Mouse (Mus musculus) fibroblast of lung, adult 2 months (primary cell): ENCODE results near the gene Gm20388.

ENCODE experiments used
- DNase-seq: peaks from one replicate; pipeline ENCODE4 v3.0.0-alpha.2; 2011; ENCODE audit warnings: low read depth

Gm20388 gene

DNA sequence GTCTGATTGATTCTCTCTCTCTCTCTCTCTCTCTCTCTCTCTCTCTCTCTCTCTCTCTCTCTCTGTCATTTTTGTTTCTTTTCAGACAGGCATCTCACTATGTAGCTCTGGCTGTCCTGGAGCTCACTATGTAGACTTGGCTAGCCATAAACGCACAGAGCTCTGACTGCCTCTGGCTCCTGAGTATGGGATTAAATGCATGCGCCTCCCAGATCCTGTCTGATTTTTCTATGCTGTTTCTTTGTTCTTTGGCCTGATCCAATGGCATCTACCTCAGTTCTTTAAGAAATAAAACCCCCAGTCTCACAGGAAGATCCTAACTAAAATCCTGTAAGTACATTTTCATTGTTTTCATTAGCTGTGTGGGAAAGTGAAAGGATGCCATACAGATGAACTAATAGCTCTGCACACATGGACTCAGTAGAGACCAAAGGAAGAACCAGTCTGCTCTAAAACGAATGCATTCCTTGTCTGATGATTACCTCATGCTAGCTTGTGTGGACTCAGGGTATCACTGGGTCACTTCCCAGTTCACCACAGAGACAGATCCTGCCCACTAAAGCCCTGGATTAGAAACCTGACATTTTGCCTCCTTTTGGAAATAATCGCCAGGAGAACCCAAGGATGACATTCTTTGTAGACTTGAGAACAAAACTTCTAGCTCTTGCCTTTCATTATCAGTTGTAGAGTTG, 4156.6 kb downstream of the Gm20388 start:
- DNase-seq = peak; percentile 24

DNA sequence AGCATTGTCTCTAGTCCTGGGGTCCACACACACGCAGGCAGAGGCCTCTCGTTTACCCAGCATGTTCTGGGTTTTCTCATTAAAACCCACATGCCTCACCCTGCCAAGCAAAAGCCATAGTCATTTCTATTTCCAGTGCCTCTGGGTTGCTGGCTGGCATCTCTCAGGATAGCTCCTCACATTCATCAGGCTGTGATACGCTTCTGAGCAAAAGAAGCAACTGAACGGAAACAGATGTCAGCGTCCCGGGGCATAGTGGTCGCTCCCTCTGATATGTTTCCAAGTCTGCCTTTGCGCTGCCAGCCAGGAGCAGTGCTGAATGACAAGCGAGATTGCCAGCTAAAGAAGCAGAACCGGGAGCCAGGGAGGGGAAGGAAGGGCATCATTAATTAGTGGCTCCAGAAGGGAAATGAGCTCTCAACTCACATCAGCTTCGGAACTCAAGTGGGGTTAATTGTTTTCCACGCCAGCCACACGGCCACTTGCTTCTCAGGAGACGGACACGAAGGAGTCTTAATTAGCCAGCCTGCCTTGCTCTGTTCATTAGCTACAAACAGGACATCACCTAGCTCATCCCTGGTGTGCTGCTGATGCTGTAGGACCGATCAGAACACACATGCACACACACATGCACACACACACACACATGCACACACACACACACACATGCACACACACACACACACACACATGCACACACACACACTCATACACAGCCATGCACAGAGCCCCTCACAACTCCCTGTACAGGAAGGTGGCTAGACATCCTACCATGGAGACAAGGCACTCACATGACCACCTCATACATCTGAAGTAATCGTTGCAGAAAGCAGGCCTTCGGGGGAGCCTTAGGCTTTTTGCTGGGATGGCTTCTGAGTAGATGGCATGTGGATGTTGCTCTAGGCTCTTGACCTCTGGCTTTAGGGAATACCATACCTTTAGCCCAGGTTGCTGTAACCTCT, 4160.0 kb downstream of the Gm20388 start:
- no peak for DNase-seq

DNA sequence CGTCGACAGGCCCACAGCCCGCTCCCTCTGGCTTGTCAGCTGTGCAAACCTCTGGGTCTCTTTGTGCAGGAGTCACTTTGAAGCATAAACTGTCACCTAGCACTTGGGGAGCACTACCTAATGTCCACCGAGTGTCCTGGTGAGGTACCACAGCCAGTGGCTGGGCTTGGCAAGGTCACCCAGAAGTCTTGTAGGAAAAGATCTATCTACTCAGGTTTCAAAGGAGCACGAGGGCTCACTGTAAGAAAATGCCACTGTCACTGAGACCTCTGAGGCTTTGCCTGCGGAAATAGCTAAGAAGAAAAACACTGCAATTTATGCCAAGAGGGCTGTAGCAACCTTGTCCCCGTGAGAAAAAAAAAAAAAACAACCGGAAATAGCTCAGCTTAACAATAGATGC, 4165.3 kb downstream of the Gm20388 start:
- no peak for DNase-seq

DNA sequence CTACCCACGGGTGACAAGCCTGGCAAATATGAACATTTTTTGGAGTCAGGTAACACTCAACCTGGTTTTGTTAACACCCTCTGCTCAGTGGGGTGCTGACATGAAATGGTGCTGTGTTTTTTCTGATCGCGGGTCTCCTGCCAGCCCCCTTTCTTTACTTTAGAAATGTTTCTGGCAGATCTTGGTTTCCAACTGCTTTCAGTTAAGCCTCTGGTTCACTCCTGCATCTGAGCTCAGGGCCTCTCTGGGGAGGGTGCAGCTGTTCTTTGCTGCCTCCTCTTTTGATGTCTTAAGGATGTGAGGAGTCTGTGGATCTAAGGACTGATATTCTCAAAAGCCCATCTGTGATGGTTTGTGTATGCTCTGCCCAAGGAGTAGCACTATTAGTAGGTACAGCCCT, 4165.8 kb downstream of the Gm20388 start:
- no peak for DNase-seq

DNA sequence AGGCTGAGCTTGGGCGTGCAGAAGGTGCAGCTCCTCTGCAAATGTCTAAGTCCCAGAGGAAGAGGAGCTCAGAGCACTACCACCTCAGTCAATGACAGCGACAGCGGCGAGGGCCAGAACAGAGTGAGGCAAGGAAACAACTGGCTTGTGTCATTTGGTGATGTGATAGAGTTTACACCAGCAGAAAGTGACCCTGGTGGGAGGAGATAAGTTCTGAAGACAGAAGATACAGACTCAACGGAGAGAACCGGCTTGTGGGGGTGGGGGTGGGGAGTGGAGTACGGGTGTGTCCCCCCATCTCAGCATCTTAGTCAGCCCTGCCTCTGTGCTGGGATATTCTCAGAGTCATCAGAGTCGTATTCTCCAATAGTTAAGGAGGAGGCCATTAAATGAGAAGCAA, 4166.7 kb downstream of the Gm20388 start:
- DNase-seq = no peak

DNA sequence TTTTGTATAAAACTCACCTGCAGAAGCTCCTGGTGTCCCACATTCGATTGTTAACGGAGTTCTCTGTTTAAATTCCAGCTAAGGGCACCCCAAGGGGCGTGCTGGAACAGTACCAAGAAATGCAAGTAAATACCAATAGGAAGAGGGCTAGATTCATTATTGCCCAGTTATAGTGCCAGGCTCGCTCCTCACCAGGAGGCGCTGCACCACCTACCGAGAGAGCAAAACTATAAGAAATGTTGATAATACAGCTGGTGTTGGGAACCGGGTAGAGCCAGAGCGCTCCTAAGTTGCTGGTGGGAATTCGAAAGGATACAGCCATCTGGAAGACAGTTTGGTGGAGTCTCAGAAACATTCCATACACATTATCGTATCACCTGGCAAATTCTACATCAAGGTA, 4167.4 kb downstream of the Gm20388 start:
- DNase-seq = no peak

DNA sequence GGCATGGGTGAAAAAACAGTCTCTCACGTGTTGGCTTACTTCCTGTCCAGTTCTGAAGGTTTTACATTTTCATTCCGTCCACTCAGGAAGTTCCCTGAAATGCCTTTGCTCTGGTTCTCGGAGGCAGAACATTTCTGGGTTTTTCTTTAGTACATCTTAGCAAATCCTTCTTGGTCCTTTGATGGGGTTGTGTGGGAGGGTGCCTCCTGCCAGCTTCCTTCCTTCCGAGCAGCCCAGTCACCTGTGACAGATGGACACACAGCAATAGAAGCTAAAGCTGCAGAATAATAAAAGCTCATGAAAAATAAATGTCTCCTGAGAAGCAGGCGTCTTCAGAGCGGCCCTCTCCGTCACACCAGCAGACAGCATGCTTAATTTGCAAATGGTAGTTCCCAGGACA, 4168.3 kb downstream of the Gm20388 start:
- no peak for DNase-seq

DNA sequence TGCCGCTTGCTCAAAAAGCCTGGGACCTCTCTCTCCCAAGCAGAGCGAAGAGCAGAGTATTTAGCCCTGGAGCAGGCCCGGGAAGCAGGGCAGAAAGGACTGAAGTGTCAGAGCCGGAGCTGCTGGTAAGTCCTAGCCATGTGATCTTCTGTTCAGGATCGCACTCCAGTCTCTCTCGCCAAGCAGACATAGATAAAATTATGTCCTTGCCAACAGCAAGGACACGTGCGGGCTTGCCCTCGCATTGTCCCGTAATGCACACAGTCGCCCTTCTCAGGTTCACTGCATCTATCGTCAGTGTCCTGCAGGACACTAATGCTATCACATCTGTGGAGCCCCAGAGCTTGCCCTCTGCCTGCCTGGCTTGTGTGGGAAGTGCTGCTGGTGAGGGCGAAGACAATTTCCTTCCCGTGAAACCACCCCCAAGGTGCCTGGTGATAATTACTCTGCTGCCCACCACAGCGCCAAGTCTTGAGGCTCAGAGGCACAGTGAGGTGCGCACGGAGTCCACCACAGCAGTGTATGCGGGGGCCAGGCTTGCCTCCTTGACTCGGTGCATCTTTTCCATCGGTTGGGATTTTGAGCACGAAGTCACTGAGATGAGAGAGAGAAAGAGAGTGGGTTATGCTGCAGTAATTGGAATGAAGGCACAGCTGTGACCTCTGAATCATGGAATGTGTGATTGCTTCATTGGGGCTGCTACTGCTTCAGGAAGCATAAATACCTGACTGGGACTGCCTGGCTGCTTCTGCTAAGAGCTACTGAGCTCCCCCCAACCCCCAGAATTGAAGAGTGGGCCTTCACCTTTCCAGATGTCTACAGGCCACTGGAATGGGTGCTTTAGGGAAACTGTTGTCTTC, 4170.1 kb downstream of the Gm20388 start:
- DNase-seq = no peak

DNA sequence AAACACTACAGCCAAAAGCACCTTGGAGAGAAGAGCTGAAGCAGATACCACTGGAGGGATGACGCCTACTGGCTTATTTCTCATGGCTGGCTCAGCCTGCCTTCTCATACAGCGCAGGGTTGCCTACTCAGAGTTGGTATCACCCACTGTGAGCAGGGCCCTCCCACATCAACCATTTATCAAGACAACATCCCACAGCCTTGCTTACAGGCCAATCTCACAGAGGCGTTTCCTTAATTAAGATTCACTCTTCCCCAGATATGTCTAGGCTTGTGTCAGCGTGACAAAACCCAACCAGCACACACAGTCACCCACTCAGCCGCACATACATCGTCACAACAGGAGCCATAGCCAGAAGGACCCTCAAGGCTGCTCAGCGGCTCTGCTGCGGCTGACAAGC, 4172.0 kb downstream of the Gm20388 start:
- DNase-seq = no peak

DNA sequence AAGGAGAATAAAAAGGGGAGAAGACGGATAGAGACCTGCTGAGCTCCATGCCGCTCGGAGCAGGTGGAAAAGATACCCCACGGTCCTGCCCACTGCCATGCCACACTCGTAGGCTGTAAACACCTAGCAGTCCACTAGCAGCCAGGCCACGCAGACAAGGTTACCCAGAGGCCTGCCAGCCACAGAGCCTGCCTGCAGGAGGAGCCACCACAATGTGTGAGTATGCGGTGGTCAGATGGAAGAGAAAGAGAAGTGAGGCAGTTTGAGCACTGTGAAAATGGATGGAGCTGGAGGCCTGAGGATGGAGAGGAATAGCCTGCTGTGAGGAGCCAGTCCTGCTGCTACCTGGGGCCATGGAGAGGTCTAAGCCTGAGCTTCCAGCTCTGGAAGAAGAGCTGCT, 4173.0 kb downstream of the Gm20388 start:
- no peak for DNase-seq

DNA sequence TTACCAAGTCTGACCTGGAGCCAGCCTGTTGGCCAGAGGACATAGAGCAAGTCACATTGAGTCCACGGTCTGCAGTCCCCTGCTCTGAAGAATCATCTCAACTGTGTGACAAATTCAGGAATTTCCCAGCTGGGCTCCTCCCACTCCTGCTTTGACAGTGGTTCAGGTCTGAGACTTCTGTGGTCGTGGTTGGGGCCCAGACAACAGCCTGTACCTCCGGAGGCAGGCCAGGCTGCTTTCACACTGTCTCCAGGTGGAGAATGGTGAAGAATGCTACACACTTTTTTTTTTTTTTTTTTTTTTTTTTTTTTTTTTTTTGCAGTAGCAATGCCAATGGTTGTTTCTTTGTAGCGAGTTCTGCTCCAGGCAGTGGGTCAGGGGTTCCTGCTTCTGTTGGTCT, 4175.0 kb downstream of the Gm20388 start:
- DNase-seq = no peak

DNA sequence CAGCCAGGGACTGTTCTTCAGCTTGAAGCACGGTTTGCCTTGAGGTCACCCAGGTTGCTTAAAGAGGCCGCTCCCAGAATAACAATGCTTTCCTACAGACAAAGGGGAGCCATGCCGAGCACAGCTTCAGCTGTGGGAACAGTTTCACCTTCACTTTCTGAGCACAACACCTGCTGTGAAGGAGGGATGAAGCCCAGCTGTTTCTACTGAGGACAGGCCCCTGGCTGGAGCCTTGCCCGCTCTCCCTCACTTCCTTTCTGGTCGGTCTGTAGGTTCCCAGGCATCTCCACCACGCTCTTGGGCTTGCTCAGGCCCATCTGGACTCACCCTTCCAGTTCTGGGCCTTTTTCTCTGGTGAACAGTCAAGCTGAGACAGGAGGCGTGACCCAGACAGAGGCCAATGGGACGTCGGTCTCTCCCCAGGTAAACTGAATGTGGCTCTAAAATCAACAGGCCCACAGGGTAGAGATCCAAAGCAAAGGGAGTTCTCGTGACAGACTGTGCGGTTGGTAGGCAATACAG, 4177.5 kb downstream of the Gm20388 start:
- no peak for DNase-seq

DNA sequence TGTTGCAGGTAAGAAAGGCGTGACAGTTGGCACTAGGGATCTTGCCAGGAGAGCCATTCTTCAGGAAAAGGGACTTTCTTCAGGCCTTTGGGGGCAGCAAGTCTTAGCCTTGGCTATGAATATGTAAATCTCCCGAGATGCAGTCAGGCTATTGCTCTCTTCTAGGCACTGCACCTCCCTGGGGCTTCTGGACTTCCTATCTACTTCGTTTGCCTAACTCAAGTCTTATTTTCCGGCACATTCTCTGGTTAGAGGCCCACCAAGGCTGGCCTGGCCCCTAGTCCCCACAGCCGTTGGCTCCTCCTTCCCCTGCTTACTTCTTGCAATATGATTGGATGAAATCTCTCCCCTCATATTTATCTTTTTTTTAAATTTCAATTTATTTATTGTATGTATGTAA, 4178.4 kb downstream of the Gm20388 start:
- DNase-seq = no peak

DNA sequence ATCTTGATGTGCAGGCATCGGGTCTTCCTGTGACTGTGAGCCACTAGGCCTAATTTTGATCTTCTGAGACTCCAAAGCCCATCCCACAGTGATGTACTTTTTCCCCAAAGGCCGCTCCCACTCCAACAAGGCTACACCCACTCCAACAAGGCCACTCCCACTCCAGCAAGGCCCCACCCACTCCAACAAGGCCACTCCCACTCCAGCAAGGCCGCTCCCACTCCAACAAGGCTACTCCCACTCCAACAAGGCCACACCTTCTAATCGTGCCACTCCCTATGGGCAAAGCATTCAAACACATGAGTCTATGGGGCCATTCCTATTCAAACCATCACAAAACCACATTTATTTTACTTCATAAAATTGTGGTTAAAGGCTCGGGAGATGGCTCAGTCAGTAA, 4179.8 kb downstream of the Gm20388 start:
- no peak for DNase-seq

DNA sequence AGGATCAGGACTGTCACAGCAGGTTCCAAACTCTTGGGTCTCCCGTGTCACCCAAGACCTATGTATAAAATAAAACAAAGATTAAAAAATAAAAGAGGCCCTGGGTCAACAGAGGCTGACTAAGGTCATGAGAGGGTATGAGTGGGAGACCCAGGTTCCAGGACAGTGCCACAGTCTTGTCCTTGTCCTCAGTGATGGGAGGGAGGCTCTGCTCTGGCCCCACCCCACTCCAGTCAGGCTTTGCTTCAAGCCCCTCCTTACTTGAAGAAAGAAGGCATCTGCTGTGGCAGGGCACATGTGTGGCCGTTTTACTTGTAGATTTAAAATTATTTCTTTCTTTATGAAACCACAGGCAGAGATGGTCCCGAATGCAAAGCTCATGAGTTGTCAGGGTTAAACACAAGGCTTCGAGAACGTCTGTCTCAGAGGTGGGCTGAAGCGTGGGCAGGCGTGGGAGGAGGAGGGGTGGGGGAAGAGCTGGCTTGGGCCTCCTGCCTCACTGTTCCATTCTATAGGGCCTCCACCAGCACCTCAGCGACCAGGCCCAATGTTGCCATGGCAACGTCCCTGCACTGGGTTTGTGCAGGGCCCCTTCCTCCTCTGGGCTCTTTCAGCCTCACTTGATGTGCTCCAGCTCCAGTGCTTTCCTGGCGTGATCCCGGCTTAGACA, 4188.4 kb downstream of the Gm20388 start:
- DNase-seq = no peak

DNA sequence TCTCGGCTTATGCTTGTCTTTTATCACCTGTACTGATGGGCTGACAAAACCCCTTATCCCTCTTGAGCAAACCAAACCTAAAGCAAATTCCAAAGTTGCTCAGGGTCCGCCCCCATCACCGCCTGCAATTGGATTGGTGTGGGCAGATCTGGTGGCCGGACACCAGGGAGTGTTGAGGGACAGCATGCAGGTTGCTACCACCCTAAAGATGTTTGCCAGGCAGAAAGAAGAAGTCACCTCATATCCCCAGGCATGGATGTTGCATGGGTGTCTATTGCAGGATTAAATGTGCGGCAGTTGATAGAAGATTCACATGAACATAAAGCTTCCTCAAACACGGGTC, 4189.0 kb downstream of the Gm20388 start:
- no peak for DNase-seq

DNA sequence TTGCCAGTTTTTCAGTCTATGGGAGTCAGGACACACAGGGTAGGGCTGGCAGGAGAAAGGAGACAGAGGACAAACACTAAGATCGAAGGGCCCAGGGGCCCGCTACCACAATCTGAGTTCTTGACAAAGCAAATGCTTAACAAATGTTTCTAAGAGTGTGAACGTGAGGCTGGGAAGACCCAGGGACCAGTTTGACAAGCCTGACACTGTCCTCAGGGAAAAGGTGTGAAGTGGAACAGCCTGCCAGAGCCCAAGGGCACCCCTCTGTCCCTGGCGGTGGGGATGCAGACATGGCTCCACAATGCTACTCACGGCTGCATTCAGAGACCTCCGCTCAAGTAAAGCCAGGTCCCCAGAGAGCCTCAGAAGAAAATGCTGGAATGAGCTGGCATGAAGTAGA, 4195.2 kb downstream of the Gm20388 start:
- no peak for DNase-seq

DNA sequence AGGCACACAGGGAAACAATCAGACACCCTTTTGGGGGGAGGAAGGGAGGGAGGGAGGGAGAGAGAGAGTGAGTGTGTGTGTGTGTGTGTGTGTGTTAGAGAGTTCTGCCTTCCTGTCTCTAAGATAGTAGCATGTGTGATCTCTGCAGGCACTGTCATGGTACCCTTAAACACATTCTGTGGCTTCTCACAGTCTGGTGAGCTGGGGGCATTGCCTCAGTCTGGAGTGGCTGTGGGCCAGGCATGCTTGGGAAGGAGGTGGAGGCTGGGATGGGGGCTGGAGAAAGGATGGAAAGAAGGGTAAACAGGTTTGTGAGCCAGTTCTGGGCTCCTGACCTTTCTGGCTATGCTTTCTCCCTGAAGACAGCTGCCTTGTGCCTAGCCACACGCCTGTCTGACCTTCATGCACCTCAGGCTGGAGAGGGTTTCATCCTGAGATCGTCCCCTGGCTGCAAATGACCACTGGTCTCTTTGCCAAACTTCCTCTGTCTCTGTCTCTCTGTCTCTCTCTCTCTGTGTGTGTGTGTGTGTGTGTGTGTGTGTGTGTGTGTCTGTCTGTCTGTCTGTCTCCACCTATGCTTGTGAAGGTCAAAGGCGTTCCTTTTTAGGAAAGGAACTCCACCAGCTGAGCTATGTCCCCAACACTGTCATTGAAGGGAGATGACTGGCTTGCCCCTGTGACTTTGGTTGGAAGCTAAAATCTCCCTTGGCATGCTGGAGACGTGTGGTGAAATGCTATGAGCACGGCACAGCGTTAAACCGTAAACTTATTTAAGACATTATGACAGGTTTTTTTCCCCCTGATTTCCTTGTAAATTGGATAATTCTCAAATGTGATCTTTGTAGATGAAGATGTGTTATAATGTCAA, 4195.9 kb downstream of the Gm20388 start:
- DNase-seq = no peak

DNA sequence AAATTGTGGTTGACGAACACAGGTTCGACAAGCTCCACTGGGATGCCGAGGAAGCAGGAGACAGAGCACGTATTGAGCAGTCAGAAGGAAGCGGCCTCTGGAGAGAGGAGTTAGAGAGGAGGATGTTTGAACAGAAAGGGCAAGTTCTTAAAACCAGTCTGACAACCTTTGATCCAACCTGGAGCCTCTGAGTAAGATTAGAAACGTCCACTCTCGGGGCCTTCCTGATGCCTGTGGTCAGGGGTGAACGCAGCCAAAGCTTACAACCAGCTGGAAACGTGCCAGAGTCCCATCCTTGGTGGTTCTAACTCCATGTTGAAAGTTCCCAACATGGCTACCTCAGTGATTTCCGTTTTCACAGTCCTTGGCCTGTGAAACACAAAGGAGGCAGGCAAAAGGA, 4202.5 kb downstream of the Gm20388 start:
- DNase-seq = no peak

DNA sequence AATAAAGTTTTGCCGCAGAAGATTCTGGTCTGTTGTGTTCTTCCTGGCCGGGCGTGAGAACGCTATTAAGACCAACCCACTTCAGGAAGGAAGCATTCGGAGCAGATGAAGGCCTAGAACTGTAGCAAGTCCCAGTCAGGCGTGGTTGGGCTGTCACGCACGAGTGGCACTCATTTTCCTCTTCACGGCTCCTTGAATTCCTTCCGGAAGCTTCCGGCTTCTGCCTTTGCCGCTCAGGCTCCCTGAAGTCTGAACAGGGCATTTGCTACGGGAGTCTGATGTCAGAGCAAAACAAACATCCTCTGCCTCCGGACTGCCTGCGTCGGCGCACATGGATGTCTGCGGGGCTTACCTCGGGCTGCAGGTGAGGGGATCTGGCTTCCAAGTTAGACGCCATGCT, 4214.6 kb downstream of the Gm20388 start:
- no peak for DNase-seq

DNA sequence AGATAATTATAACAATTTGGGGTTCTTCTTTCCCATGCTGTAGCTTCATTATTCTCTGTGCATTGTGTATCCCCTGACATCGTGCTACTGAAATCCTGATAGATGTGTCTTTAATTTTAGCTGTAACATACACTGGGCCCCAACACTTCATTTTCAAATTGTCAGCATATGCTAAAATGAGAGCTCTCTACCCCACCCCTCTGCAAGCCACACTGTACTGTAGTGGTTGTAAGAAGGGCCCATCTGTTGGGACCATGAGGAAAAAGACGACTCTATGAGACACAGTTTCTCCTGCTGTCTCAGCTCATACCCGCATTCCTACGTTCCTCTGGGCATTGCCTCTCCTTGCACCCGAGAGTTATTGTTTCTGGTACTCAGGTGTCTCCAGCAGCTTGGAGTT, 4226.6 kb downstream of the Gm20388 start:
- DNase-seq = no peak
